Mouse (Mus musculus) gastrocnemius, adult 2 months (tissue): ENCODE results near the gene Aph1b. TPM values are rescaled to one million over a fixed set of nuclear protein-coding genes. Genes with fewer than 3 reads are reported as not detected.

Source experiments
- DNase-seq: peaks from one replicate; pipeline ENCODE4 v3.0.0; 2022
- H3K27ac ChIP-seq: fragments of 200-600 bp; 2 replicates; pipeline ENCODE4 v1.8.1; 2022; ENCODE audit warnings: mild to moderate bottlenecking
- H3K4me3 ChIP-seq: fragments of 200-600 bp; 2 replicates; pipeline ENCODE4 v1.8.1; 2022; ENCODE audit warnings: mild to moderate bottlenecking, moderate library complexity
- CTCF ChIP-seq: fragments of 200-600 bp; IDR thresholded peaks from 2 replicates; pipeline ENCODE4 v1.8.1; 2022; ENCODE audit warnings: antibody characterized with exemption, mild to moderate bottlenecking, moderate library complexity
- intact Hi-C: fragments of 180-260 bp; cut with DNase I; formaldehyde crosslinking; loops from one replicate; pipeline ENCODE4 v1.15.1; 2025
- total RNA-seq, 2 experiments: library from RNA; stranded (reverse); gene quantifications; 2 replicates each; pipeline ENCODE4 v1.2.3; 2021

The Aph1b gene
- total RNA-seq, 2 experiments from 2014 or later, result 1.1 to 2.0 TPM

DNA sequence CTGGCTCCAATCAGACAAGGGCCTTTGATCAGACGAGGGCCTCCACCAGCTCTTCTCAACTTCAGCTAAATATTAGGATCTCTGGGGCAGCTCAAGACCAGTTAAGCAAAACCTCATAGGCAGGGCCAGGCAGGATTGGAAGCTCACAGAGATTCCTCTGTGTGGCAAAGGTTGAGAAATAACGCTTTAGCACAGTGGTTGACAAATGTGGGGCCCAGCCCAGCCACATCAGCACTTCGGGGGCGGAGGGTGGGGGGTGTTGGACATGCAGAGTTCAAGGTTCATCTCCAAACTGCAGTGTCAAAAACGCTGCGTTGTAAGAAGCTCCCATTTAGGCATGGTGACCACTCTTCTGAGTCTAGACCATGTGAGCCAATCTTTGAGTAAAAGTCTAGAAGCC is 60.7 kb downstream of the Aph1b start:
- no peak for DNase-seq
- Histone ChIP-seq H3K4me3 (no peak overlapping the region), H3K27ac (no peak overlapping the region)
- intact Hi-C loops, result no loop called here
- no peak for TF ChIP-seq CTCF

- no peak for TF ChIP-seq CTCF
- intact Hi-C loops, result no loop called here
- Histone ChIP-seq H3K4me3 (no peak overlapping the region), H3K27ac (no peak overlapping the region)
- DNase-seq, result peak; percentile 62
Observed at GRCm38 (mm10) chr9:66732791-66733691, 62.2 kb downstream of the Aph1b start.

DNA sequence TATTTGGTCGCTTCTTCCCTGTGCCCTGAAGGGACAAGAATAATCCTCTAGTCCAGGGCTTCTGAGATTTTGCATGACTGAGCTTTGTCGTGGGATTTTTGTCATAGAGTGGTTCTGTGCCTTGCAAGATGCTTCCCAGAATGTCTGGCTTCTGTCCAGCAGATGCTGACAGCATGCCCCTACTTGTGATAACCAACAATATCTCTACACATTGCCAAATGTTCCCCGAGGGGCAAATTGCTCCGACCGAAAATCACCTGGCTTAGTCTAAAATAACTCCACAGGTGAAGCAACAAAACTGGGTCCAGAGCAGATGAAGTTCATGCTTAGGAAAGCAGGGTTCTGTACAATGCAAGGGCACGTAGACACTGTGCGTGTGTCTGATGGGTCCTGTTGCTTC is 64.0 kb downstream of the Aph1b start:
- intact Hi-C loops, result no loop called here
- H3K27ac ChIP-seq, result no peak overlapping the region
- H3K4me3 ChIP-seq, result no peak overlapping the region
- TF ChIP-seq CTCF, result no peak
- DNase-seq, result no peak

DNA sequence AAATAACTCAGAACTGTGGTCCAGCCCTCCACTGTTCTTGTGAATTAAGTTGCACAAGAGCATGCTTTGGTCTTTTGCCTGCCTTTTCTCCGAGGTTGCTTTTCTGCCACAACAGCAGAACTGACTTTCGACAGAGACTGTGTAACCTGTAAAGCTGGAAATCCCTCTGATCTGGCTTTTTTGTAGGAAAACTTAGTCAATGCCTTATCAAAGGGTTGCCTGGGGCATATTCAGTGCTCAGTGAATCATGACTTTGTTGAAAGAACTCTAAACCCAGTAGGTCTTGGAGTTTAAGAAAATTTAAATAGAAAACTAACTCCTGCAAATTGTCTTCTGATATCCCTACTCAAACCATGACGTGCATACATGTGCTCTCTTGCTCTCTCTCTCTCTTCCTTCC is 64.7 kb downstream of the Aph1b start:
- TF ChIP-seq CTCF, result no peak
- intact Hi-C loops, result no loop called here

GRCm38 (mm10) chr9:66727333-66727732 is 68.0 kb downstream of the Aph1b start:
- TF ChIP-seq CTCF, result no peak
- intact Hi-C loops, result no loop called here
- no peak overlapping the region for H3K4me3 ChIP-seq
- no peak for DNase-seq
- H3K27ac ChIP-seq, result no peak overlapping the region

More for the DNA sequence above, 64.7 kb downstream of the Aph1b start:
- no peak overlapping the region for H3K4me3 ChIP-seq
- no peak overlapping the region for H3K27ac ChIP-seq
- no peak for DNase-seq

- intact Hi-C loops, result no loop called here
- TF ChIP-seq CTCF, result no peak
- no peak overlapping the region for H3K27ac ChIP-seq
Observed at GRCm38 (mm10) chr9:66725591-66725990, 69.7 kb downstream of the Aph1b start.

More at GRCm38 (mm10) chr9:66725591-66725990, 69.7 kb downstream of the Aph1b start:
- no peak overlapping the region for H3K4me3 ChIP-seq
- no peak for DNase-seq

Other genes starting within 250 kb of the Aph1b start
- gene Usp3, start 202.3 kb downstream of the Aph1b start, total RNA-seq, result 10 to 100 TPM; 15.0 to 17.1 TPM
- under 1 TPM; 0.10 to 0.14 TPM for gene Car12, start 81.8 kb downstream of the Aph1b start, total RNA-seq
- gene Gm10647, start 1.5 kb upstream of the Aph1b start, total RNA-seq, result not detected
- gene Aph1c, start 39.2 kb upstream of the Aph1b start, total RNA-seq, result under 1 TPM; 0.31 to 0.51 TPM
- 1 to 10 TPM; 5.9 to 9.7 TPM for gene Rab8b, start 124.2 kb upstream of the Aph1b start, total RNA-seq
- 100 to 1,000 TPM; 191 to 213 TPM for gene Rps27l, start 150.6 kb upstream of the Aph1b start, total RNA-seq
- gene Lactb, start 180.0 kb upstream of the Aph1b start, total RNA-seq, result 10 to 100 TPM; 17.7 to 22.3 TPM